Mouse (Mus musculus): ENCODE measurements around the gene Dcdc2b. TPM values are rescaled to one million over a fixed set of nuclear protein-coding genes. Genes with fewer than 3 reads are reported as not detected.

The Dcdc2b gene
- polyA plus RNA-seq, 1 experiment from 2014 or later: 1.2 TPM

DNA sequence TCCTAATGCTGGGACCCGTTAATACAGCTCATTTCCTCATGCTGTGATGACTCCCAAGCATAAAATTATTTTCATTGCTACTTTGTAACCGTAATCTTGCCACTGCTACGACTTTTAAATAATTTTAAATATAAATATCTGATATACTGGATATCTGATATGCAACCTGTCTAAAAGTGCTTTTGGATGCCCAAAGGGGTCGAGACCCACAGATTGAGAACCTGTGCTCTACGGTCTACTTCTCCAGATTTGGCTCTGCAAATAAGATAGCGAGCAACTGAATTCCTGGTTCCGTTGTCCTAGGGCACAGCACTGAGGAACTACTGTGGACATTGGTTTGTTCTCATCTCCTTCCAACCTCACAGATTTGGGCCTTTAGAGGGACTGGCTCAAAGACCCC is 36.4 kb downstream of the Dcdc2b start:
- Histone ChIP-seq H3K27ac (ENCODE audit: low read depth, low read length) (no peak overlapping the region), H3K36me3 (ENCODE audit: control insufficient read depth, insufficient read depth) (no peaks in the 10 kb centered on the region), H3K4me2 (replicated peaks; ENCODE audit: low read depth) (no peak overlapping the region), H3K27me3 (replicated peaks; ENCODE audit: control insufficient read depth, insufficient read depth, low read length) (no peaks in the 10 kb centered on the region), H3K9ac (ENCODE audit: low read depth, low read length) (no peak overlapping the region), H3K4me3 (ENCODE audit: low read depth, low read length) (no peak overlapping the region), H3K9me3 (ENCODE audit: control insufficient read depth) (no peaks in the 10 kb centered on the region), H3K4me1 (replicated peaks; ENCODE audit: control insufficient read depth, insufficient read depth, low read length) (no peaks in the 10 kb centered on the region)
- no peak for ATAC-seq
- TF ChIP-seq CTCF (IDR thresholded peaks at IDR 0.05; ENCODE audit: low read depth): no peak
- 78% methylated on average over 7 of the region's 7 CpGs for WGBS

DNA sequence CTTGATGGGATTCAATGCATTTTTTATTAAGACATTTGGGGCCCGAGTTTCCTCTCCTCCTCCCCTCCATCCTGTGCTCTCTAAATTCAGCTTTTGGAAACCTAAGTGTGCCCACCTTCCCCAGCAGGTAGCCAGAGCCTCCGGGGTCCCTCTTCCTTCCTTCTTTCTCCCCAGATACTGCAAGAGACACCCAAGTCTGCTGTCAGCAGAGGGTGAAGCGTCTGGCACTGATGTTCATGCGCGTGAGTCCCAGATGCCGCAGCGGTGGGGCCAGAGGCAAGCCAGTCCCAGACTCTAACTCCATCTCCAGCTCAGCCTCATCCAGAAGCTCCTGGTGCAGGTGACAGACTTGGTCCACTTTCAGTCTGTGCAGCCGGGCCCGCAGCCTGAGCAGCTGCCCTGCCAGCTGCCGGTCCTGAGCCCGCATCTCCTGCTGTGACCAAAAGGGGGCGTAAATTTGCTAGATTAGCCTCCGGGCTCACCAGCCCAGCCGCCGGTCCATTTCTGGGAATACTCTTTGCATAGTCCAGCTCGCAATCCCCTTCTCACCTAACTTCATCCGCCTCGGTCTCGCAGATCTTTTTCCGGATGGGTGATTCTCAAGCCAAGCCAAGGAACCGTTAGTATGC is 37.1 kb downstream of the Dcdc2b start:
- Histone ChIP-seq H3K9ac (ENCODE audit: low read depth, low read length) (no peak overlapping the region), H3K4me2 (replicated peaks; ENCODE audit: low read depth) (no peak overlapping the region; the same call in 1 of the 2 replicates), H3K27me3 (replicated peaks; ENCODE audit: control insufficient read depth, insufficient read depth, low read length) (no peaks in the 10 kb centered on the region), H3K27ac (ENCODE audit: low read depth, low read length) (no peak overlapping the region), H3K4me3 (ENCODE audit: low read depth, low read length) (no peak overlapping the region), H3K36me3 (ENCODE audit: control insufficient read depth, insufficient read depth) (no peaks in the 10 kb centered on the region), H3K9me3 (ENCODE audit: control insufficient read depth) (no peaks in the 10 kb centered on the region), H3K4me1 (replicated peaks; ENCODE audit: control insufficient read depth, insufficient read depth, low read length) (no peaks in the 10 kb centered on the region)
- 33% methylated on average over 21 of the region's 21 CpGs for WGBS
- TF ChIP-seq CTCF (IDR thresholded peaks at IDR 0.05; ENCODE audit: low read depth): peak; percentile 73
- ATAC-seq: 0 out of 2 replicates have a peak, but pooled peaks have one; percentile 45

- Histone ChIP-seq H3K4me1 (replicated peaks; ENCODE audit: control insufficient read depth, insufficient read depth, low read length) (no peaks in the 10 kb centered on the region), H3K36me3 (ENCODE audit: control insufficient read depth, insufficient read depth) (no peaks in the 10 kb centered on the region), H3K27ac (ENCODE audit: low read depth, low read length) (no peak overlapping the region), H3K4me3 (ENCODE audit: low read depth, low read length) (no peak overlapping the region), H3K4me2 (replicated peaks; ENCODE audit: low read depth) (no peak overlapping the region), H3K9ac (ENCODE audit: low read depth, low read length) (no peak overlapping the region), H3K9me3 (ENCODE audit: control insufficient read depth) (no peaks in the 10 kb centered on the region), H3K27me3 (replicated peaks; ENCODE audit: control insufficient read depth, insufficient read depth, low read length) (no peaks in the 10 kb centered on the region)
- ATAC-seq: 0 out of 2 replicates have a peak, but pooled peaks have one; percentile 22
- WGBS: 40% methylated on average over 7 of the region's 8 CpGs
- TF ChIP-seq CTCF (IDR thresholded peaks at IDR 0.05; ENCODE audit: low read depth): no peak
These were observed 38.7 kb downstream of the Dcdc2b start for GRCm38 (mm10) chr4:129575171-129575844.

GRCm38 (mm10) chr4:129573430-129573829 is 40.6 kb downstream of the Dcdc2b start, which contains the start of gene Lck:
TSS of gene Lck (minus strand) at chr4:129573641.
- H3K4me1 ChIP-seq (replicated peaks; ENCODE audit: control insufficient read depth, insufficient read depth, low read length): no peaks in the 10 kb centered on the region
- no peaks in the 10 kb centered on the region for H3K27me3 ChIP-seq (replicated peaks; ENCODE audit: control insufficient read depth, insufficient read depth, low read length)
- H3K9me3 ChIP-seq (ENCODE audit: control insufficient read depth): no peaks in the 10 kb centered on the region
- ATAC-seq: no peak
- WGBS: 84% methylated on average over 8 of the region's 8 CpGs
- TF ChIP-seq CTCF (IDR thresholded peaks at IDR 0.05; ENCODE audit: low read depth): no peak
- H3K27ac ChIP-seq (ENCODE audit: low read depth, low read length): no peak within 1 kb of the TSS
- no peak within 1 kb of the TSS for H3K4me3 ChIP-seq (ENCODE audit: low read depth, low read length)
- H3K36me3 ChIP-seq (ENCODE audit: control insufficient read depth, insufficient read depth): no peaks in the 10 kb centered on the region
- no peak within 1 kb of the TSS for H3K9ac ChIP-seq (ENCODE audit: low read depth, low read length)
- no peak within 1 kb of the TSS for H3K4me2 ChIP-seq (replicated peaks; ENCODE audit: low read depth)

DNA sequence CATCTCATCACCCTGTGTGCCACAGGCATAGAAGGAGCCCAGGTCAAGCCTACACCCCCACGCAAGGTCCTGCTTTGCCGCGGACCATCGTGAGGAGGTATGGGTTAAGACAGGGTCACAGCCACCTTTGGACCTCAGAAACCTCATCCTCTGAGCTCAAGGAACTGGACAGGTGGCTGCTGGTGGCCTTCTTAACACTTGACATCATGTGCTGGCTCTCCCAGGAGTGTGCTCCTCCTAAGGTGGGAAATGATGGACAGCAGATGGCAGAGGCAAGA is 41.0 kb downstream of the Dcdc2b start:
- 97% methylated on average over 4 of the region's 4 CpGs for WGBS
- Histone ChIP-seq H3K4me3 (ENCODE audit: low read depth, low read length) (no peak overlapping the region), H3K36me3 (ENCODE audit: control insufficient read depth, insufficient read depth) (no peaks in the 10 kb centered on the region), H3K27me3 (replicated peaks; ENCODE audit: control insufficient read depth, insufficient read depth, low read length) (no peaks in the 10 kb centered on the region), H3K27ac (ENCODE audit: low read depth, low read length) (no peak overlapping the region), H3K9me3 (ENCODE audit: control insufficient read depth) (no peaks in the 10 kb centered on the region), H3K4me1 (replicated peaks; ENCODE audit: control insufficient read depth, insufficient read depth, low read length) (no peaks in the 10 kb centered on the region), H3K4me2 (replicated peaks; ENCODE audit: low read depth) (no peak overlapping the region), H3K9ac (ENCODE audit: low read depth, low read length) (no peak overlapping the region)
- no peak for TF ChIP-seq CTCF (IDR thresholded peaks at IDR 0.05; ENCODE audit: low read depth)
- ATAC-seq: no peak

- no peak for TF ChIP-seq CTCF (IDR thresholded peaks at IDR 0.05; ENCODE audit: low read depth)
- Histone ChIP-seq H3K36me3 (ENCODE audit: control insufficient read depth, insufficient read depth) (no peaks in the 10 kb centered on the region), H3K9me3 (ENCODE audit: control insufficient read depth) (no peaks in the 10 kb centered on the region), H3K4me1 (replicated peaks; ENCODE audit: control insufficient read depth, insufficient read depth, low read length) (no peaks in the 10 kb centered on the region), H3K4me3 (ENCODE audit: low read depth, low read length) (no peak overlapping the region), H3K9ac (ENCODE audit: low read depth, low read length) (no peak overlapping the region), H3K27me3 (replicated peaks; ENCODE audit: control insufficient read depth, insufficient read depth, low read length) (no peaks in the 10 kb centered on the region), H3K4me2 (replicated peaks; ENCODE audit: low read depth) (no peak overlapping the region), H3K27ac (ENCODE audit: low read depth, low read length) (no peak overlapping the region)
- ATAC-seq: no peak
- WGBS: 77% methylated on average over 13 of the region's 13 CpGs
These were observed 41.6 kb downstream of the Dcdc2b start for GRCm38 (mm10) chr4:129572236-129573092.
